In genomic region chr14:52414273-52414672, GRCm38 (mm10) we compare ENCODE assay signal across 13 mouse cellular contexts. TPM values are rescaled to one million over a fixed set of nuclear protein-coding genes. Genes with fewer than 3 reads are reported as not detected.
"Had no signal": no experiment of that assay in that cellular context is flagged by ENCODE, and none has a peak within 500 bp of the region (broad histone marks: within the 10 kb centered on the region; RNA-seq: fewer than 3 reads in every experiment).

Gene Olfr1510 (minus strand): TSS chr14:52414373.

- DNase-seq: retina, postnatal 1 day; right cerebral cortex, adult 18-20 months; right cerebral cortex, postnatal 14 days; right cerebral cortex, postnatal 25 days; right cerebral cortex, postnatal 4 days; spleen, adult 18-20 months; thymus, adult 18-20 months; thymus, adult 2 months; thymus, postnatal 14 days; thymus, postnatal 25 days; thymus, postnatal 36 days; thymus, postnatal 4 days had no signal

RNA-seq across cellular contexts. Expression of gene Olfr1510, which starts in this region (rescaled TPM):
- total RNA-seq: neutrophil, adult 5-6 weeks had no signal
